Mouse (Mus musculus) NIH3T3 (cell line): ENCODE results near the gene Olfr907.

Source experiments
- DNase-seq: peaks from one replicate; pipeline ENCODE4 v3.0.0-alpha.2; 2012; ENCODE audit warnings: low read depth

The Olfr907 gene

GRCm38 (mm10) chr9:38495501-38495900 is at the start of gene Olfr907:
Olfr907 (plus strand) TSS chr9:38495801.
- no peak for DNase-seq

DNA sequence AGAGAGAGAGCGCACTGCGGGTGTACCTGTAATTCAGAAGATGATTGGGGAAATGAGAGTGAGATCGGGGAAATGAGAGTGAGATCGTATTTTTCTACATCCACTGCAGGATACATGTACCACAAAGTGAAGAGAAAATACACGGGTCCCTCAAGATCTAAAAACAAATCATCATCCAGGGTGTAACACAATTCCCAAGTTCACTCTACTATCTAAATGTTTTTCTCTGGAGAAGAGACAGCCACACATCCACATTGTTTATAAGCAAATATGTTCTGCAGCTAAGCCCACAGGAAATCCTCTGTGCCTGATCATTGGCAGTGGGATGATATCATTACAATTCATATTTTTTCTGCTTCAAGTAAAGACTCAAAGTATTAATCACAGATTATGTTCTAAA is 48.2 kb upstream of the Olfr907 start, which contains the start of gene Olfr902:
Gene Olfr902 (plus strand): TSS at position 301 of the 400 bp plus-strand sequence.
- no peak for DNase-seq

DNA sequence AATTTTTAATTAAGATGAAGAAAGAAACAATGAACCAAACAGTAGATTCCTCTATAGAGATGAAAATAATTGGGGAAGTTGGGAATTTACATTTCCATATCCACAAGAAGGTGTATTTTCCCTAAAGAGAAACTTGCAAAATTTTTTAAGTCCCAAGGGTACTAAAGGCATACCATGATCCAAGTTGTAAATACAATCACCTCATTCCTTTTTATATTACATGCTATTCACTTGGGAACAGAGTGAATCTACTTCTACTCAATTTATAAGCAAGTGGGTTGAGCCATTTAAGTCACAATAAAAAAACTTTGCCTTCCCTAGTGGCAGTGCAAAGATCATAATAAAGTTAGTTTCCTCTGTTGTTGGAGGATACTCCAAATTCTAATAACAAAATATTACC is 32.8 kb upstream of the Olfr907 start, which contains the start of gene Olfr904:
Gene Olfr904 (plus strand): TSS at position 301 of the 400 bp plus-strand sequence.
- no peak for DNase-seq

DNA sequence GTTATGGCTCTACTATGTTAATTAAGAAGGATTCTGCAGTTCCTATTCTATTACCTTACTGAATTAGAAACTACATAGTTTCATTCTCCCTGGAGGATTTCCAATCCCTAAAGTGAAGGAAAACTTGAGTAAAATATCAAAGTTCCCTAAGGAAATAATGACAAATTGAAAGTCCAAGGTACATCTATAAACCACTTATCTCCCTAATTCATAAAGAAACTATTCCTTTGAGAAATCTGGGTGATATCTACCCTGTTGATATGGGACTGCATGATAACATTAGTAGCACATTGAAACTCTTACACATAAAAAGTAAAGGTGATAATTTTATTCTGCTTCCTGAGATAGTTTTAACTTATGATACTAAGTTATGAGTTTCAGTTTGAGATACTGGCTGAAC is 24.8 kb upstream of the Olfr907 start, which contains the start of gene Olfr905:
Gene Olfr905 (plus strand): TSS at position 301 of the 400 bp plus-strand sequence.
- no peak for DNase-seq

DNA sequence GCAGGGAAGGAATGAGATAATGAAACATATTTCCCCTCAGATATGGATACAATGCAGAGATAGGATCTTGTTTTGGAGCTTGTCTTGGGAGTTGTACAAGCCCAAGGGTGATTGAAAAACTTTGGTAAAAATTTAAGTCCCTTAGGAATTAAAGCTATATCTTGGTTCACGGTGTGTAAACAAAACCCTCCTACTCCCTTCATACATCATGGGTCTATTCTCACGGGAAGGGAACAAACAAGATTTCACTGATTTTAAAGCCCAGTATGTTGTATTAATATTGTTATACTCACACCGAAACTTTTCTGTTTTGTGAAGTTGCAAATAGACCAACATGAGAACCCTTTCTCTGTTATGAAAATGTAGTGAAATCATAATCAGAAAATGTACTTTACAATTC is 8.8 kb upstream of the Olfr907 start, which contains the start of gene Olfr906:
Gene Olfr906 (plus strand): TSS at position 301 of the 400 bp plus-strand sequence.
- DNase-seq: no peak

- no peak for DNase-seq
Observed at GRCm38 (mm10) chr9:38512353-38512752, 16.8 kb downstream of the Olfr907 start.

GRCm38 (mm10) chr9:38521280-38521679 is 25.7 kb downstream of the Olfr907 start, which contains the start of gene Olfr911-ps1:
Olfr911-ps1 (plus strand) TSS chr9:38521580.
- DNase-seq: no peak

DNA sequence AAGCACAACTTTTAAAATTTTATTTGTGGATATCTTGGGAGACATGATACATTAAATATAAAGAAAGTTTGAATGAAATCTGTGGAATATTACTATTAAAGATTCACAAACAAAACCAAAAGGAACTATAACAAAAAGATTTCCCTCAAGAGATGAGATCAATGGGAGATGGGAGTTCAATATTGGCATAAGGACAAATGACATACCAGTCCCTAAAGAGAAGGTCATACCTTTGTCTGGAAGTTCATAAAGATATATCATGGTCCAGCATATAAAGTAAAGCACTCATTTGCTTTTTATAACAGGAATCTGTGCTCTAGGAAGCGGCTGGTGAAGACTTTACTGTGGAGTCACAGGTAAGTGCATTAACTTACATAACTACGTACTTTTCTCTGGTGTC is 41.9 kb downstream of the Olfr907 start, which contains the start of gene Olfr910:
Gene Olfr910 (plus strand): TSS at position 301 of the 400 bp plus-strand sequence.
- DNase-seq: no peak
